Mouse (Mus musculus) neural tube, embryonic 12.5 days (tissue): Measurements from ENCODE around the gene Tert. TPM values are rescaled to one million over a fixed set of nuclear protein-coding genes. Genes with fewer than 3 reads are reported as not detected.

ENCODE experiments used
- ATAC-seq: fragments of 200-750 bp; cut with Nextera tagmentation; 2 replicates; pipeline ENCODE4 v1.8.0; 2017; ENCODE audit warnings: low read depth, mild to moderate bottlenecking, moderate TSS enrichment, moderate library complexity; ENCODE audit not compliant: low FRiP score
- H3K27ac ChIP-seq: fragments of 300-500 bp; sonication (generic); 2 replicates; pipeline ENCODE4 v1.5.1; 2016
- H3K27me3 ChIP-seq: fragments of 300-500 bp; sonication (generic); replicated peaks from 2 replicates; pipeline ENCODE4 v1.6.1; 2016; ENCODE audit warnings: mild to moderate bottlenecking
- H3K36me3 ChIP-seq: fragments of 300-500 bp; sonication (generic); 2 replicates; pipeline ENCODE4 v1.6.1; 2016; ENCODE audit warnings: mild to moderate bottlenecking
- H3K4me1 ChIP-seq: fragments of 300-500 bp; sonication (generic); 2 replicates; pipeline ENCODE4 v1.6.1; 2016
- H3K4me2 ChIP-seq: fragments of 300-500 bp; sonication (generic); replicated peaks from 2 replicates; pipeline ENCODE4 v1.6.1; 2016; ENCODE audit warnings: mild to moderate bottlenecking
- H3K4me3 ChIP-seq: fragments of 300-500 bp; sonication (generic); 2 replicates; pipeline ENCODE4 v1.5.1; 2016
- H3K9ac ChIP-seq: fragments of 300-500 bp; sonication (generic); 2 replicates; pipeline ENCODE4 v1.6.1; 2016; ENCODE audit warnings: mild to moderate bottlenecking
- H3K9me3 ChIP-seq: fragments of 300-500 bp; sonication (generic); 2 replicates; pipeline ENCODE4 v1.6.1; 2016; ENCODE audit warnings: mild to moderate bottlenecking
- WGBS: fragments of 180-500 bp; shearing (Covaris S2); methylation state at CpG from one replicate; pipeline ENCODE4 v1.1.7; 2016; 5-methylcytosine and 5-hydroxymethylcytosine counted together
- polyA plus RNA-seq: library from polyadenylated mRNA; unstranded; fragments of >200 nt; fragmentation: Nextera tagmentation; extraction: Ambion mirVana; gene quantifications from 2 replicates; pipeline ENCODE4 v1.2.1, GENCODE M21; 2016

Tert gene
- polyA plus RNA-seq, 1 experiment from 2014 or later = 5.6 TPM

- Histone ChIP-seq H3K4me1 (peaks cover 12% of the 10 kb centered on the region), H3K27me3 (no peaks in the 10 kb centered on the region), H3K9ac (no peak overlapping the region), H3K9me3 (no peaks in the 10 kb centered on the region), H3K36me3 (peaks cover 3% of the 10 kb centered on the region; the same call in 1 of the 2 replicates), H3K27ac (no peak overlapping the region), H3K4me2 (no peak overlapping the region), H3K4me3 (no peak overlapping the region)
- WGBS = 88% methylated on average over 11 of the region's 11 CpGs
- no peak for ATAC-seq
Observed at GRCm38 (mm10) chr13:73628586-73629113, 1.9 kb downstream of the Tert start.

GRCm38 (mm10) chr13:73631837-73632236 is 5.1 kb downstream of the Tert start:
- H3K36me3 ChIP-seq = peaks cover 15% of the 10 kb centered on the region
- no peak overlapping the region for H3K9ac ChIP-seq
- peaks cover 7% of the 10 kb centered on the region for H3K4me1 ChIP-seq
- WGBS = 93% methylated on average over 3 of the region's 3 CpGs
- H3K27ac ChIP-seq = no peak overlapping the region
- H3K4me3 ChIP-seq = no peak overlapping the region
- no peaks in the 10 kb centered on the region for H3K9me3 ChIP-seq
- ATAC-seq = no peak
- no peaks in the 10 kb centered on the region for H3K27me3 ChIP-seq
- H3K4me2 ChIP-seq = no peak overlapping the region

DNA sequence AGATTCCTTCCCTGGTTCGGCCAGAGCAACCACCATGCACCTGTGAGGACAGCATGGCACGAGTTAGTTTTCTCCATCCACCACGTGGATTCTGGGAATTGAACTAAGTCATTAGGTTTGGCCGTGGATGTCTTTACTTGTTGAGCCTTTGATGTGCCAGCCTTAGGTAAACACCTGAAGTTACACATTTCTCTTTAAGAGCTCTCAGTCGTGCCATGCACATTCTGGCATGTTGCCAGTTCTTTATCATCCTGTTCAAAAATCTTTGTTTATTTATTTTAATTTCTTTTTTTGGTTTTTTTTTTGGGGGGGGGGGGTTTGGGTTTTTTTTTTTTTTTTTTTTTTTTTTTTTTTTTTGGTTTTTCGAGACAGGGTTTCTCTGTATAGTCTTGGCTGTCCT is 11.1 kb downstream of the Tert start:
- WGBS = 85% methylated on average over 5 of the region's 6 CpGs
- no peak overlapping the region for H3K4me2 ChIP-seq
- H3K27me3 ChIP-seq = no peaks in the 10 kb centered on the region
- H3K4me3 ChIP-seq = no peak overlapping the region
- ATAC-seq = no peak
- 0 out of 2 replicates have a peak, but pooled peaks cover 2% of the 10 kb centered on the region for H3K4me1 ChIP-seq
- no peaks in the 10 kb centered on the region for H3K9me3 ChIP-seq
- H3K27ac ChIP-seq = no peak overlapping the region
- no peak overlapping the region for H3K9ac ChIP-seq
- peaks cover 15% of the 10 kb centered on the region for H3K36me3 ChIP-seq

GRCm38 (mm10) chr13:73641296-73641695 is 14.6 kb downstream of the Tert start:
- no peaks in the 10 kb centered on the region for H3K27me3 ChIP-seq
- WGBS = 88% methylated on average over 4 of the region's 4 CpGs
- H3K4me1 ChIP-seq = 0 out of 2 replicates have a peak, but pooled peaks cover 2% of the 10 kb centered on the region
- ATAC-seq = no peak
- no peaks in the 10 kb centered on the region for H3K36me3 ChIP-seq
- no peak overlapping the region for H3K4me2 ChIP-seq
- no peak overlapping the region for H3K27ac ChIP-seq
- no peak overlapping the region for H3K4me3 ChIP-seq
- H3K9ac ChIP-seq = no peak overlapping the region
- H3K9me3 ChIP-seq = no peaks in the 10 kb centered on the region

- peaks cover 12% of the 10 kb centered on the region; the same call in 1 of the 2 replicates for H3K36me3 ChIP-seq
- 0 out of 2 replicates have a peak, but pooled peaks cover 2% of the 10 kb centered on the region for H3K4me1 ChIP-seq
- no peaks in the 10 kb centered on the region for H3K27me3 ChIP-seq
- no peaks in the 10 kb centered on the region for H3K9me3 ChIP-seq
- no peak overlapping the region for H3K4me2 ChIP-seq
- no peak overlapping the region for H3K4me3 ChIP-seq
- 43% methylated on average over 6 of the region's 6 CpGs for WGBS
- H3K9ac ChIP-seq = no peak overlapping the region
- ATAC-seq = 0 out of 2 replicates have a peak, but pooled peaks have one; percentile 56
- H3K27ac ChIP-seq = no peak overlapping the region
Observed at GRCm38 (mm10) chr13:73646397-73647087, 19.8 kb downstream of the Tert start.

- no peak overlapping the region for H3K4me2 ChIP-seq
- H3K36me3 ChIP-seq = peaks cover 8% of the 10 kb centered on the region; the same call in 1 of the 2 replicates
- ATAC-seq = no peak
- no peaks in the 10 kb centered on the region for H3K27me3 ChIP-seq
- H3K9ac ChIP-seq = no peak overlapping the region
- no peaks in the 10 kb centered on the region for H3K9me3 ChIP-seq
- no peaks in the 10 kb centered on the region for H3K4me1 ChIP-seq
- 84% methylated on average over 3 of the region's 3 CpGs for WGBS
- H3K27ac ChIP-seq = no peak overlapping the region
- H3K4me3 ChIP-seq = no peak overlapping the region
Observed at GRCm38 (mm10) chr13:73653266-73653665, 26.6 kb downstream of the Tert start.

GRCm38 (mm10) chr13:73654976-73655375 is 28.3 kb downstream of the Tert start:
- Histone ChIP-seq H3K4me2 (no peak overlapping the region), H3K27ac (no peak overlapping the region), H3K36me3 (no peaks in the 10 kb centered on the region), H3K9me3 (no peaks in the 10 kb centered on the region), H3K9ac (no peak overlapping the region), H3K4me1 (no peaks in the 10 kb centered on the region), H3K27me3 (no peaks in the 10 kb centered on the region), H3K4me3 (no peak overlapping the region)
- no peak for ATAC-seq
- WGBS = 80% methylated on average over 3 of the region's 3 CpGs

- Histone ChIP-seq H3K4me1 (no peaks in the 10 kb centered on the region), H3K27ac (no peak overlapping the region), H3K36me3 (no peaks in the 10 kb centered on the region), H3K9me3 (no peaks in the 10 kb centered on the region), H3K4me3 (no peak overlapping the region), H3K9ac (no peak overlapping the region), H3K4me2 (no peak overlapping the region), H3K27me3 (no peaks in the 10 kb centered on the region)
- 45% methylated on average over 2 of the region's 2 CpGs for WGBS
- ATAC-seq = no peak
Observed at GRCm38 (mm10) chr13:73658953-73659352, 32.2 kb downstream of the Tert start.

- no peak for ATAC-seq
- H3K36me3 ChIP-seq = no peaks in the 10 kb centered on the region
- no peak overlapping the region for H3K4me2 ChIP-seq
- H3K9ac ChIP-seq = no peak overlapping the region
- H3K4me1 ChIP-seq = no peaks in the 10 kb centered on the region
- no peaks in the 10 kb centered on the region for H3K27me3 ChIP-seq
- WGBS = 76% methylated on average over 2 of the region's 2 CpGs
- no peak overlapping the region for H3K27ac ChIP-seq
- H3K4me3 ChIP-seq = no peak overlapping the region
- H3K9me3 ChIP-seq = no peaks in the 10 kb centered on the region
Observed at GRCm38 (mm10) chr13:73660163-73660695, 33.5 kb downstream of the Tert start.

DNA sequence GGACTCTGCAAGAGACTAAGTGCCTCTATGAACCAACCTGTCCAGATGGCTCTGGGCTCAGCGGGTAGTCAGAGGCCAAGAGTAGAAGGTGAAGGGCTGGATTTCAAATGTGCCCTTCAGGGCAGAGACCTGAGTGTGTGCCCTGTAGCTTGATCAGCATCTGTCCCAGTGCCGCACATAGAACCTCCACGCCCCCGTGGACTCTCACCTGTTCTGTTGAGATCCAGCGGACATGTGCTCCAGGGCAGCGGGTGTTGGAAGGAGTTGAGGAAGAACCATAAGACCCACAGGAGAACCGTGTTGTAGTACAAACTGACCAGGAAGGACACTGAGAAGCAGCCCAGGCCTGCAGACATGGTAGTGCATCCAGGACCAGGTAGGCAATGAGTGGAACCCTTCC is 48.5 kb downstream of the Tert start:
- 88% methylated on average over 7 of the region's 7 CpGs for WGBS
- Histone ChIP-seq H3K4me1 (no peaks in the 10 kb centered on the region), H3K9me3 (no peaks in the 10 kb centered on the region), H3K4me3 (no peak overlapping the region), H3K27me3 (no peaks in the 10 kb centered on the region), H3K36me3 (no peaks in the 10 kb centered on the region), H3K9ac (no peak overlapping the region), H3K27ac (no peak overlapping the region), H3K4me2 (no peak overlapping the region)
- ATAC-seq = no peak

DNA sequence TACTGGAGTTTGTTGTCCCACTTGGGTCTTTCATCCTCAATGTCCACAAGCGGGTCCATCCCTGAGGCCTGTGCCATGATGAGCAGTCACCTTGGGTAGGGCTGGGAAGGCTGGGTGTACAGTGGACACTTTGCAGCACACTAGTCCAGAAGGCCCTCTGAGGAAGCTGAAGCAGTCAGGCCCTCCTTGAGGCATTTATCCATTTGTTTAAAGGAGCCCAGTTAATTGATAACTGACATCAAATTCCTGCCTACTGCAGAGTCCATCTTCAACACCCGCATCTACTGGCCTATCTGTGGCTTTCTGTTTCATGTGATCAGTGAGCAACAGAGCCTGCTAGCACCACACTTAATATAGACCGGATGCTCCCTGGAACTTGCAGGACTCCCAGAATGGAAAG is 51.1 kb downstream of the Tert start, which contains the start of gene Slc6a18:
TSS of gene Slc6a18 (minus strand) at position 171 of the 400 bp plus-strand sequence.
- H3K4me3 ChIP-seq = no peak within 1 kb of the TSS
- no peak within 1 kb of the TSS for H3K9ac ChIP-seq
- no peaks in the 10 kb centered on the region for H3K9me3 ChIP-seq
- H3K4me1 ChIP-seq = no peaks in the 10 kb centered on the region
- no peaks in the 10 kb centered on the region for H3K36me3 ChIP-seq
- no peak for ATAC-seq
- H3K27me3 ChIP-seq = no peaks in the 10 kb centered on the region
- 88% methylated on average over 3 of the region's 3 CpGs for WGBS
- no peak within 1 kb of the TSS for H3K4me2 ChIP-seq
- no peak within 1 kb of the TSS for H3K27ac ChIP-seq

DNA sequence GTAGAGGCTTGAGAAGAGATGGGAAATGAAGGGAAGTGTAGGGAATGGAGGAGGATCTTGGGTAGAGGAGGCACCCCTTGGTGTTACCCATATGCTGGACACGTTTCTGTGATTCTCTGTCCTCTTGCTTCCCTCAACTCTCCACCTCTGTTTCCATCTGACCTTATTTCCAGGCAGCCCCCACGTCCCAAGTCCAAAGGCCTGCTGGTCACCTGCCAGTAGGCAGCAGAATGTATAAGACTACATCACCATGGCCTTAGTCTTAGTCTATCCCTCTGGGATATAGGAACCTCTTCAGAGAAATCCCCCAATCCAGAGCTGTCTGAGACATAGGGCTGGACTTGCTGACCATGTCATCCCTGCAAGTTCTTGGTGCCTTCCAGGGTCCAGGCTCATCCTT is 52.6 kb downstream of the Tert start:
- Histone ChIP-seq H3K4me1 (no peaks in the 10 kb centered on the region), H3K36me3 (no peaks in the 10 kb centered on the region), H3K9me3 (no peaks in the 10 kb centered on the region), H3K27me3 (no peaks in the 10 kb centered on the region), H3K9ac (no peak overlapping the region), H3K4me2 (no peak overlapping the region), H3K27ac (no peak overlapping the region), H3K4me3 (no peak overlapping the region)
- ATAC-seq = no peak
- WGBS = 51% methylated on average over 2 of the region's 2 CpGs
